Mouse (Mus musculus): ENCODE data around the gene Ppa1. TPM values are rescaled to one million over a fixed set of nuclear protein-coding genes. Genes with fewer than 3 reads are reported as not detected.

Gene Ppa1
- total RNA-seq, 4 experiments from 2014 or later: 71.2 to 81.2 (median 74.4) TPM

DNA sequence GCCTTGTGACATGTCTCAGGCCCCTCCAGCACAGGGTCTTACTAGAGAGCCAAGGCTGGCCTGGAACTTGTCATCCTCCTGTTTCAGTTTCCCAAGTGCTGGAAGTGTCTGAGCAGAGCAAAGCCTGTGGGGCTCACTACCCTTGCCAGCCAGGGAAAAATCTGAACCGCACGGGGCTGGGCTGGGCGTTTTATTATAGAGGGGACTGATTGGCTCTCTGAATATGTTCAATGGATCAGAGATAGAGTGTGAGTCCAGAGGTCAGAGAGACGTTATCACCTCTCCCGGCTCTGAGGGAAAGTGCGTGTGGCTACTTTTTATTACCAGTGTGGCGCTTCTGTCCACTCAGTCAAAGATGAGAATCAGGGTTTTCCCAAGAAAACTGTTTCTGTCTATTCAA lies 1.8 kb upstream of the Ppa1 start:
- DNase-seq (ENCODE audit: low spot score): no peak

DNA sequence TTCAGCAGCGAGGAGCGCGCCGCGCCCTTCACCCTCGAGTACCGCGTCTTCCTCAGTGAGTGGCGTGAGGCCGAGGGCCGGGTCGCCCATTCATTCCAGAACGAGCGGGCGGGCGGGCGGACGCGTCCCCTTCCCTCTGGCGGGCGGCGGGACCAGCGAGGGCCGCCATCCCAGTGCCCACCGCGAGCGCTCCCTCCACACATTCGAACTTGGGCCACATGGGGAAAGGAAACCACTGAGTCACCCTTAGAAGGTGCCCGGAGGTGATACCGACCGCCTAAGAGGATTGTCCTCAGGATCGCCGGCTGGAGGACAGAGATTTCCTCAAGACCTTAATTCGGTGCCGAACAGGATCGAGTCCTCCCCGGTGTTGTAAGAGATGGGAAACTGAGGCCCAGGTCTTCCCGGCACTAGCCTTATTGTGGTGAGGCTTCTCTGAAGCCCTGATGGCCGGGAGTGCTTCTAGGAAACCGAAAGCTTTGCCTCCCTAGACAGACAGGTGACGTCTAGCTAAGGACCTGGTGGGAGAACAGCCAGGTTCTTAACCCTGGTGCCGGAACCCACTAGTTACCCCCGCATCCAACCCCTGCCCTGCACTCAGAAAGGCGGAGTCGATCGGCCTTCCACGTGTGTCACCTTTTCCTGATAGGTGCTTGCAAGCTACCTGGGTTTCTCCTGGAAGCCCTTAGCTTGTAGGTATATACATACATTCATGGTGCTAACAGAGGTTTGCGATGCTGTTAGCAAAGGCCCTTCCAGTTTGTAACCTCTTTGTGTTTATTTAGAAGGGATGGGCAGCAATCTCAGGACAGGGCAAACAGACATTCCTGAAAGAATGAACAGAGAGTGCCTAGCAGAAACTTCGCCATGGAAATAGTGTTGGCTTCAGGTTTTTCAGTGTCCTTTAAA lies 639 bp downstream of the Ppa1 start:
- no peak for DNase-seq (ENCODE audit: low spot score)

DNA sequence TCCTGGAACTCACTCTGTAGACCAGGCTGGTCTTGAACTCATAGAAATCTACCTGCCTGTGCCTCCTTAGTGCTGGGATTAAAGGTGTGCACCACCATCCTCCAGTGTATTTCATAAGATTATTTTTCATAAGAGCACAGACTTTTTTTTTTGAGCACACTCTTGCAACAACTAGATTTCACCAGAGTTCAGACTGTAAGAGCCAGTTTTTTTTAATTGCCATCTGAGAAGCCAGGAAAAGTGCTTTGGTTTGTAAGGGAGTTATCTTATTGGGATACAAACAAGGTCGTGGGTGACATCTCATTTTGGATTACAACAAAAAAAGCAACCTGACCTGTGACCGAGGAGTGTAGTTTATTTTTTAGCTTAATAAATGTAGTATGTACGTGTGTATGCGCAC lies 5.8 kb downstream of the Ppa1 start:
- DNase-seq (ENCODE audit: low spot score): no peak

DNA sequence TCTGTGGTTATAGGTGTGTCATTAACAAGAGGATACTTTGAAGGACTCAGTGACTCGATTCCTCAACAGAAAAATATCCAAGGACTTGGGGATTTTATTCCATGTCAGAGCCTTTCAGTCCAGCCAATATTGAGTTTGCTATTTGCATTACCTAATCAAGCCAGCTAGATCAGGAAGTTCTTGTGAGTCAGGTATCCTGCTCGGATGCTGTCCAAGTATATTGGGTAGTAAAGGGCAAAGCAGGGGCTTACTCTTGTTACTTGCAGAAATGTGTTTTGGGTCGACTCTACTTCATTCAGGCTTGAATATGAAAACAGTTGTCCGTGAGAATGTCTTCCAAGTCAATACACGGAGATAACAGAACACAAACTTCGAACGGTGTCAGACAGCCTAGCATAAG lies 6.3 kb downstream of the Ppa1 start:
- no peak for DNase-seq (ENCODE audit: low spot score)

DNA sequence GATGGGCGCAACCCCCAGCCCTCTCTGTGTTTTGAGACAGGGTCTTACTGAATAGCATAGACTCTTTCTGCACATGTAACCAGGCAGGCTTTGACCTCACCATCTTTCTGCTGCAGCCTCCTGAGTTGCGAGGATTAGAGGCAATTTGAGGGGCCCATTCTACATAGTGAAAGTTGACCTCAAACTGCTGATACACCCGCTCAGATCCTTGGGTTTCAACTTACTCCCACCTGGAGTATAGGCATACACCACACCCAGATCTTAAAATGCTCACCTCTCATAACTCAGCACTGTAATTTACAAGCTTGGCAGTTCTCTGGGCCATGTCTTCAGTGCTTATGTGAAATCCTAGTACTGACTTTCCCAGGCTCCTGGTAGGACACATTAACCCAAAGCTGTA lies 6.8 kb downstream of the Ppa1 start:
- DNase-seq (ENCODE audit: low spot score): no peak

DNA sequence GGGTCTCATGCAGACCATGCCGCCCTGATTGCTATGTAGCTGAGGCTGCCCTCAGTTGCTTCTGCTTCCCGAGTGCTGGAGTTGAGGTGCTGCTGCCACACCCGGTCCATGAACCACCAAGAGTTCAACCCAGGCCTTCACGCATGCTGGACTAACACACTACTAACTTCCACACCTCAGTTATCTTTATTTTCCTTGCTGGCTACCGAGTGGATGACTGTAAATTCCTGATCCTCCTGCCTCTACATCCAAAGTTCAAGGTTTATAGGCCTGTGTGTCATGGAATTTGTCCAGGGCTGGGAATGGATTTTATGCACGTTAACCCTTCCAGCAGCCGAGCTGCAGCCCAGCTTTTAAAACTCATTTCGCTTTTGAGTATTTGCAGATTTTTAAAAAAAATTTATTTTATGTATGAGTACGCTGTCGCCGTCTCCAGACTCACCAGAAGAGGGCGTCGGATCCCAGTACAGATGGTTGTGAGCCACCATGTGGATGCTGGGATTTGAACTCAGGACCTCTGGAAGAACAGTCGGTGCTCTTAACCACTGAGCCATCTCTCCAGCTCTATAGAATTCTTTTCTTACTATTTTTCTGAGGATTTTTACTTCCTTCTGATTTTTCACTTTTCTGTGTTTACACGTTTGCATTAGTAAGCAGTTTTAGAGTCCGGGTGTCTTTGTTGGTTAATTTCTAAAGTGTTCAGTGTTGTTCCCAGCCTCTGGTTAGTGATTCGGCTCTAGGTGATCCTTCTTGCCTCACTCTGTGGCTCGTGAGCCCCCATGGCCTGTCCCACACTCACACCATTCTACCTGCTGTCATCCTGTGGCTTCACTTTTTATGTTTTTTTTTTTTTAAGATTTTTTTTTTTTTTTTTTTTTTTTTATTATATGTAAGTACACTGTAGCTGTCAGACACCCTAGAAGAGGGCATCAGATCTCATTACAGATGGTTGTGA lies 8.9 kb downstream of the Ppa1 start:
- no peak for DNase-seq (ENCODE audit: low spot score)

DNA sequence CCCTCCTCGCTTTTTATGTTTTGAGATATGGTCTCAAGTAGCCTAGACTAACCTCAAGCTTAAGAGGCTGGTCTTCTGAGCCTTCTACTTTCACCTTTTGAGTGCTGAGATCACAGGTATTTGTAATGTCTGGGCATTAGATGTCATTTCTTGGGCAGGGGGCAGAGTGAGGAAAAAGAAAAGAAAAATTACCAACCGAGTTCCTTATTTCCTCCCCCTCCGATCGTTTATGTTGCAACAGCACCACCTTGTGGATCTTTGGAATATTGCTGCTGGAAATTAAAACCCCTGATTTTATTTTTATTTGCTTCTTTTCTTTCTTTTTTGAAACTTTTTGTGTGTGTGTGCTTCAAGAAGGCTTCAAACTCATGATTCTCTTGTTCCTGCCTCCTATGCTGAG lies 9.6 kb downstream of the Ppa1 start:
- DNase-seq (ENCODE audit: low spot score): peak; percentile 45

DNA sequence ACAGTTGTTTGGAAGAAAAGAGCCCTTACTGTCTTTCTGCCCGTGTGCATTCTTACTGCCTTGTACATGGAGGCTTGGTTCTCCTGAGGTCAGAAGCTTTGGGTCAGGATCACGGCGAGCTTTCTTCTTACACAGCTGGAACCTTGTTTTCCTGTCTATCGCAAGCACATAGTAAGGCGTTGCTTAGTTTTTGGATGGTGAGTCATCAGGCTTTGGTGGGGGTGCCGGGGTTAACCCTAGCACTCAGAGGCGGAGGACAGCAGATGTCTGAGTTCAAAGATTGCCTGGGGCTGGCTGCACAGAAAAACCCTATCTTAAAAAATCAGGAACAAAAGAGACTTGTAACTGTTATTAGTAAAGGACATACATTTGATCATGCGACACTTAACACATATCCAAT lies 13.5 kb downstream of the Ppa1 start:
- DNase-seq (ENCODE audit: low spot score): peak; percentile 26

DNA sequence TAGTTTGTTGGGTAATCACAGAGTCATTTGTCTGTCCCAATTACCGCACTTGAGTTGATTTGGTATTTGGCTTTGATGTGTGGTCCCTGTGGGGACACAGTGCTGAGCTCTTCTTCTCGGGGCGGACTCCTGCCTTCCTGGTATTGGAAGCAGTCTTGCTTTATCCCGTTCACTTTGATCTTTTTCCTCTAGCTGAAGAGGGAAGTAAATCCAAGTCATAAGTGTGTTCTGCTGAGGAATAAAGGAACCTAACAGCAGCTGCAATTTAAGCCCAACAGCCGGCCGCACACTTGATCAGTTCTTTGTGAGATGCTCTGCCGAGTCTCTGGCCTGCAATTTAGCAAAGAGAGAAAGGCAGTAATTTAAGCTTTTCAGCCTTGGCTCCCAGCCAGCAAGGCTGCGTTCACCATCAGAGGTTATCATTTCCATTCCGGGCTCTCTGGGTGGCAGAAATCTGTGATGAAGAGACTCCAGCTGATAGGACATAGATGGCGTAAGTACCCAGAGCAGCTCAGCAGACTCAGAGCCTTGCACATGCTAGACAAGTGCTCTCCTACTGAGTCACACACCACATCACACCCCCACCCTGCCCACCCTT lies 14.1 kb downstream of the Ppa1 start:
- DNase-seq (ENCODE audit: low spot score): no peak

DNA sequence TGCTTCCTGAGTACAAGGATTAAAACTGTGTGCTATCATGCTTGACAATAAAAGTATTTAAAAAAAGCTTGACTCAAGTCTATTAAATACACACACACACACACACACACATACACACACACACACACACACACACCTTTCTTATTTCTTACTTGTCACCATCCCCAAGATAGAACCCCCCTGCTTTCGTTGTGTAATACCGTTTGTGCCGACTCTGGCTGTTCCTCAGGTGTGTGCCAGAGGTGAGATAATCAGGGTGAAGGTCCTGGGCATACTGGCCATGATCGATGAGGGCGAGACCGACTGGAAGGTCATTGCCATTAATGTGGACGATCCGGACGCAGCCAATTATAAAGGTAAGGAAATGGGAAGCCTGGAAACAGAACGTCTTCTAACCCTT lies 16.8 kb downstream of the Ppa1 start:
- DNase-seq (ENCODE audit: low spot score): no peak

DNA sequence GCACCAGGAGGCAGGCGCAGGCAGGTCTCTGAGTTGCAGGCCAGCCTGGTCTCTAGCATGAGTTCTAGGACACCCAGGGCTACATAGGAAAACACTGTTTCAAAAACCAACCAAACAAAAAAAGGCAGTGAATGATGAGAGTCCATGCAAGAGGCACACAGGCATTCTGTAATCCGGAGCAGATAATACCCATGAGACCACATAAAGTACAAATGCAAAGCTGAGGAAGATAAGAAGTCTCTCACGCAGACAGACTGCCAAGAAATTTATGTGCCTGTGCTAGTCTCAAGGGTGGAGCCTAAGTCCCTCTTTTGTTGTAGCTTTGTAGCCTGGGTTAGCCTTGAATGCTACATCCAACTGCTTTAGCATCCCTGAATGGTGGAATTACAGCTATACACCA lies 17.3 kb downstream of the Ppa1 start:
- no peak for DNase-seq (ENCODE audit: low spot score)

DNA sequence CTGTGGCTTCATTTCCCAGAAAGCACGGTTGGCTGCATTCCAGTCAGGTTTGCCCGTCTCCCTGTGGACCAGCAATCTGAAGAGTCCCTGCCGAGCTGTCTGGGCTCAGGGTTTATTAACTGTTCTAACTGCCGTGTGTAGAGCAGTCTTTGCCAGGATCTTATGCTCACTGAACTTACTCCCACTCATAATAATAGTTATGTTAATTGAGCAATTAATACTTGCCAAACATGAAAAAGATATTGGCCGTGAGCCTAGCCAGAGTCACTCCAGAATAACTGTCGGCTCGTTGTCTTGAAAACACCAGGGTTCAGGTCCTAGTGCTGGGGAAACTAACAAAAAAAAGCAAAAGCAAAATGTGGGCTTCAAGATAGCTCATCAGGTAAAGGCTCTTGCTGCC lies 20.9 kb downstream of the Ppa1 start:
- no peak for DNase-seq (ENCODE audit: low spot score)

DNA sequence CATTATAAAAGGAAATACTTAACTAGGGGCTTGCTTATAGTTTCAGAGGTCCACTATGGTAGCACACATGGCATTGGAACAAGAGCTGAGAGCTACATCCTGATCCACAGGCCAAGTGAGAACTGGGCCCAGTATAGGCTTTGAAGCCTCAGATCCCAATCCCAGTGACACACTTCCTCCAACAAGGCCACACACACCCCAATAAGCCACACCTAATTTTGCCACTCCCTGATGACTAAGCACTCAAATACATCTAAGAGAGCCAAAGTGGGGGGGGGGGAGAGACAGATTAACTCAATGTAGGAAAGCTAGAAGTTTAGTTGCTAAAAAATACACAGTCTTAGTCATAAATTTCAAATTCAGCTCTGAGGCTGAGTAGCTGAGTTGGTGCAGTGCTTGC lies 21.5 kb downstream of the Ppa1 start:
- DNase-seq (ENCODE audit: low spot score): no peak

DNA sequence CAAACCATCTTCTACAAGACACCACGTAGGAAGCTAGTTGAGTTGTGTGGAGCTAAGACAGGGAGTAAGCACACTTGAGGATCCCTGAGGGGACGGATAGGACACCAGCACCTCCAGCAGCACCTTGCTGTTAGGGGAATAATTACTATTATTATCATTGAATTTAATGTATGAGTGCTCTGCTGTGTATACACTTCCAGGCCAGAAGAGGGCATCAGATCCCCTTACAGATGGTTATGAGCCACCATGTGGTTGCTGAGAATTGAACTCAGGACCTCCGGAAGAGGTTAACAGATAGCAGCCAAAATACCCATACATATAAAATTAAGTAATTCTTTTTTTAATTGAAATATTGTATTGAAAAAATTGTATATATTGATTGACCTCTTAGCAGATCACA lies 22.4 kb downstream of the Ppa1 start:
- DNase-seq (ENCODE audit: low spot score): no peak

DNA sequence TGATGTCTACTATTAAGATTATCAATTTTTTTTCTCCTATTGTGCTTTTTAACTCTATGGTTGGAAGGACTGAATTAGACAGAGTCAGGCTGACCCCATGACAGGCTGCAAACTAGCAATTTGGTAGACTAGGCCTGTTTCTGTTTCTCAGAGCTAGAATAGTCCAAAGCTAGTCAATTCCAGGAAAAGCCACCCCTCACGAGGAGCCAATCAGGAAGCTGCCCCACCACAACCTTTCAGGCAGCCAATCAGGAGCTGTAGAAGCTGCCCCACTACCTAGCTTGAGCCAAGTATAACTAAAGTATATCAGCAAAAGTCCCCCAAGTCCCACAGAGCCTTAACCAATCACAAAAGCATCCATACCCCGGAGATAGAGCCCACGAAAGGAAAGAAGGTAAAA lies 27.6 kb downstream of the Ppa1 start:
- DNase-seq (ENCODE audit: low spot score): no peak

DNA sequence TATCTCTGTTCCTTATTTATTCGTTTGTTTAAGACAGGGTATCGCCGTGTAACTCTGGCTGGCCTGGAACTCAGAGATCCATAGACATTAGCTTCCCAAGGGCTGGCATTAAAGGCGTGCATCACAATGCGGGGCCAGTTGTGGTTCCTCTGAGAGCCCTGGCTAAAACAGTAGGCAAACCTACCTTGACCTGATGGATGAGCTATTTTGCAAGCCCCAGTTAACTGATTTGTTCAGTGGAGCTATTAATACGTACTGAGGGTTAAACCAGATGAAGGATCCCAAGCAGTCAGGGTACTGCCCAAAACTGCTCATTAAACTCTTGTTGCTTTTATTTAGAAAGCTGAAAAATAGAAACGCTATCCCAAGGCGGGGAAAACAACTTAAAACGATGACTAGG lies 31.2 kb downstream of the Ppa1 start:
- no peak for DNase-seq (ENCODE audit: low spot score)

DNA sequence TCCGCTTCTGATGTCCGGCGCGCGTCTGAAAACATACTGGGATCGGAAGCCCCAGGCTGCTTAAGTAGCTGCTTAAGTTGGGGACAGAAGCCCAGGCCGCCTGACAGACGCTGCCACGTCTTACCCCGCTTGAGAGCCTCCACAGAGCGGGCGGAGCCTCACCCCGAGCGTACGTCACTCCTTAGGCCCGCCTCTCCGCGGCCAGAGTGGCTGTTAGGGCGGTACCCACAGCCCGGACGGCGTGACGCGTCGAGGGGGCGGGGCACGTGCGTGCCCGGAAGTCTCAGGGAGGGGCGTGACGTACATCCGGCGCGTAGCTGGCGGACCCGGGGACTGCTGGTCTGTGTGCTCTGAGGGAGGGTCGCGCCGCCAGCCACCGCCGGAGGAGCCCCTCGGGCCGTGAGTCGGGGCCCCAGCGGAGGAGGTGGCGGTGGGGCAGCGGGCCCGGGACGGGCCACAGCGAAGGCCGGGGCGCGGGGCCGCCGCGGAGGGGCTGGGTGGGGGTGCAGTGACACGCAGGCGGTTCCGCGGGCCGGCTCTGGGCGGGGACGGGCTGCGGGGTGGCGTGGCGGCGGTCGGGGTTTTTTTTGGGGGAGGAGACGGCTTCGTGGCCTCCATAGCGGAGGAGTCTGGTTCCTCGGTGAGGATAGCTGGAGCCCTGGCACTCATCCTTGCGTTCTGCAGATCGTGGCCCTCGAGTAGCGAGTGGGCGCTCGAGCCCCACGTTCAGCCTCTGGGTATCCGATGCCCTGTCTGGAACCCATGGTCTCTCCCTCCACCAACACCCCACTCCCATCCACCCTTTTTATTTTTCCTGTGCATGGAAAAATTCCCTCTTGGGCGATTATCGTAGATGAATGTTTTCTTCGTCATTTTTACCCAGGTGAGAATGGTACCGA lies 31.9 kb downstream of the Ppa1 start, which contains the start of gene Sar1a:
TSS of gene Sar1a (plus strand) at position 285 of the 899 bp plus-strand sequence.
- peak; percentile 97 for DNase-seq (ENCODE audit: low spot score)

DNA sequence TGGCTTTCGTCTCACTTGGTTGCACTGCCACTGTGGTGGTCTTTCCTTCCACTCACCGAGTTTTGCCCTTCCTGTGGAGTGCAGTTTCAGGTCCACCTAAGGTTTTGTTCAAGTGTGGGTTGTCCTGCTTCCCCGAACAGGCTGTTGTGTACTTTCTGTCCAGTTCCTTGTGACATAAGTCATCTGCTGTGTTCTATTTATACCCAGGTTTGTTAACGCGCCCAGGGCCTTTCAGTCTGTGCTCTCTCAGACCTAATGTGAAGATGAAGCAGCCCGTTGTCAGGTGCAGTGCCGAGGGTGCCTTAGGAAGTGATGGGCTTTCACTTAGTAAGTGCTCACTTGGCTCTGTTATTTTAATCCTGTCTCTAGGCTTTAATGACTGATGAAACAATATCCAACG lies 41.1 kb downstream of the Ppa1 start:
- peak; percentile 46 for DNase-seq (ENCODE audit: low spot score)

DNA sequence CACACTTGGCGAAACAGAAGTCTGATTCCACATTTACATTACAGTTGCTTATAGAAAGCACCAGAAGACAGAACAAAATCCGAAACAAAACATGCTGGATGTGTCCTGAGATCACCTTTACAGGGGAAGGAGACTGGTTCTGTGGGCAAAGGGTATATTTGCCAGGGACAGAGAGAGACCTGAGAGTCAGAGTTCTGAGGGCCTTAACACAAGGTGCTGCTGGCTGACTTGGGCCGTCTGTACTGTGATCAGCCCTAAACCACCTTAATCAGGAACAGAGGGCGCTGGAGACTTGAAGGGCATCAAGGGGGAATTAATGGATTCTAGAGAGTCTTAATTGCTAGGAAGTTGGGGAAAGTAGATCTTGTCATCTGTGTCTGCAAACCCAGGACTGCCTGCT lies 45.2 kb downstream of the Ppa1 start:
- DNase-seq (ENCODE audit: low spot score): no peak

DNA sequence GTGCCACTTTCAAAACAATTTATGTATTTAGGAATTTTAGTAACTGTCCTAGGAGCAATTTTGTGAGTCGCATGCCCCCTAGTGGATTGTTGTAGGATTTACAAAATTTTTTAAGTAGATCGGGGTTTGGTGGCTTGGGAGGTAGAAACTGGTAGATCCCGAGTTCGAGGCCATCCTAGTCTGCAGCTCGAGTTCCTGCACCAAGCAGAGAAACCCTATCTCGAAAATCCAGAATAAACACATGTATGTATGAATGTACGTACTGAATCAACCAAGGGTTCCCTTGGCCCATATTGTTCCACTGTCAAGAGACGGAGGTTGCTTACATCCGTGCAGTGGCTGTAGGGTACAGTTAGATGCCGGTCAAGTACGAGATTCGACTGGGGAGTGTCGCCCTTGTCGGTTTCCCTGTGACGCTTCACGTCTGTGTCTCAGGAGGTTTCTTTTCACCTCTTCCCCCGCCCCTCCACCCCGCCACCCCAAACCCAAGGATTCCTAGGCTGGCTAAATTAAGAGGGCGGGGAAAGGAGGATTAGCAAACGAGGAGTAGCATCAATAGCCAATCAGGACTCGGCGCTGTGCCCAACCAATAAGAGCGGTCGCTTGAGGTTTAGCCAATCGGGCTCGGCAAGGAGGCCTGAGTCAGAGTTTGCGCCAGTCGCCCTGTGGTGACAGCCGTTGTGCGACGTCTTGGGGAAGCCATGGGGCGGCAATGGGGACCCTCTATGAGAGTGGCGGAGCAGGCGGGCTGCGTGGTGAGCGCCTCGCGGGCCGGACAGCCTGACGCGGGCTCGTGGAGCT lies 46.7 kb downstream of the Ppa1 start, which contains the start of gene Tysnd1:
TSS of gene Tysnd1 (plus strand) at position 645 of the 801 bp plus-strand sequence.
- DNase-seq (ENCODE audit: low spot score): peak; percentile 95

Data from heart, adult 8-10 months (tissue).